Mouse (Mus musculus) liver, embryonic 11.5 days (tissue): ENCODE measurements around the gene Taok3. TPM values are rescaled to one million over a fixed set of nuclear protein-coding genes. Genes with fewer than 3 reads are reported as not detected.

ENCODE experiments used
- ATAC-seq: fragments of 200-750 bp; cut with Nextera tagmentation; replicated peaks from 2 replicates; pipeline ENCODE4 v1.8.0; 2017; ENCODE audit warnings: moderate number of reproducible peaks, mild to moderate bottlenecking, moderate TSS enrichment, moderate library complexity; ENCODE audit not compliant: low FRiP score
- DNase-seq: peaks from one replicate; pipeline ENCODE4 v3.0.0-alpha.2; 2017; ENCODE audit warnings: low spot score
- H3K27ac ChIP-seq: fragments of 300-500 bp; sonication (generic); 2 replicates; pipeline ENCODE4 v1.5.1; 2014; ENCODE audit warnings: mild to moderate bottlenecking, low read depth, low read length, control low read depth
- H3K27me3 ChIP-seq: fragments of 300-500 bp; sonication (generic); replicated peaks from 2 replicates; pipeline ENCODE4 v1.6.1; 2014; ENCODE audit warnings: low read length, mixed read lengths; ENCODE audit not compliant: control insufficient read depth, insufficient read depth
- H3K36me3 ChIP-seq: fragments of 300-500 bp; sonication (generic); 2 replicates; pipeline ENCODE4 v1.6.1; 2014; ENCODE audit warnings: mild to moderate bottlenecking, low read length, moderate library complexity, mixed read lengths; ENCODE audit not compliant: control insufficient read depth, insufficient read depth
- H3K4me1 ChIP-seq: fragments of 300-500 bp; sonication (generic); replicated peaks from 2 replicates; pipeline ENCODE4 v1.6.1; 2014; ENCODE audit warnings: low read length, mixed read lengths; ENCODE audit not compliant: control insufficient read depth, insufficient read depth
- H3K4me2 ChIP-seq: fragments of 300-500 bp; sonication (generic); 2 replicates; pipeline ENCODE4 v1.6.1; 2014; ENCODE audit warnings: mild to moderate bottlenecking, control low read depth, moderate library complexity
- H3K4me3 ChIP-seq: fragments of 300-500 bp; sonication (generic); 2 replicates; pipeline ENCODE4 v1.5.1; 2014; ENCODE audit warnings: low read depth, low read length, control low read depth
- H3K9ac ChIP-seq: fragments of 300-500 bp; sonication (generic); 2 replicates; pipeline ENCODE4 v1.6.1; 2014; ENCODE audit warnings: low read depth, low read length, control low read depth
- H3K9me3 ChIP-seq: fragments of 300-500 bp; sonication (generic); 2 replicates; pipeline ENCODE4 v1.6.1; 2016; ENCODE audit warnings: low read length, inconsistent platforms, mixed read lengths; ENCODE audit not compliant: control insufficient read depth
- WGBS: fragments of 180-500 bp; shearing (Covaris S2); extraction: QIAGEN DNeasy Blood & Tissue Kit; methylation state at CpG from one replicate; pipeline ENCODE4 v1.1.7; 2014; 5-methylcytosine and 5-hydroxymethylcytosine counted together
- polyA plus RNA-seq: library from polyadenylated mRNA; unstranded; fragments of >200 nt; fragmentation: Nextera tagmentation; extraction: Ambion mirVana; gene quantifications from 2 replicates; pipeline ENCODE4 v1.2.1, GENCODE M21; 2014

Gene Taok3
- polyA plus RNA-seq, 1 experiment from 2014 or later, result 69.3 TPM

GRCm38 (mm10) chr5:117239106-117239505 is 119.2 kb downstream of the Taok3 start:
- H3K9me3 ChIP-seq, result no peaks in the 10 kb centered on the region
- peaks cover 11% of the 10 kb centered on the region for H3K36me3 ChIP-seq
- no peaks in the 10 kb centered on the region for H3K27me3 ChIP-seq
- WGBS, result 86% methylated on average over 4 of the region's 4 CpGs
- no peaks in the 10 kb centered on the region; the same call in 1 of the 2 replicates for H3K4me1 ChIP-seq
- H3K4me2 ChIP-seq, result no peak overlapping the region
- H3K4me3 ChIP-seq, result no peak overlapping the region
- no peak for DNase-seq
- no peak overlapping the region for H3K27ac ChIP-seq
- H3K9ac ChIP-seq, result no peak overlapping the region
- ATAC-seq, result no peak

- Histone ChIP-seq H3K27me3 (no peaks in the 10 kb centered on the region), H3K27ac (no peak overlapping the region), H3K4me2 (peak overlapping the region; percentile 57), H3K9ac (no peak overlapping the region), H3K9me3 (no peaks in the 10 kb centered on the region), H3K4me3 (peak overlapping the region; percentile 28), H3K36me3 (peaks cover 4% of the 10 kb centered on the region), H3K4me1 (no peaks in the 10 kb centered on the region; the same call in 1 of the 2 replicates)
- DNase-seq (no peak), ATAC-seq (no peak)
- WGBS, result 48% methylated on average over 12 of the region's 12 CpGs
Observed at GRCm38 (mm10) chr5:117240321-117240731, 120.4 kb downstream of the Taok3 start.

- no peak overlapping the region for H3K9ac ChIP-seq
- H3K36me3 ChIP-seq, result peaks cover 4% of the 10 kb centered on the region
- DNase-seq, result no peak
- no peaks in the 10 kb centered on the region for H3K27me3 ChIP-seq
- peak overlapping the region; percentile 28 for H3K4me3 ChIP-seq
- no peaks in the 10 kb centered on the region; the same call in 1 of the 2 replicates for H3K4me1 ChIP-seq
- no peak overlapping the region for H3K27ac ChIP-seq
- H3K9me3 ChIP-seq, result no peaks in the 10 kb centered on the region
- H3K4me2 ChIP-seq, result peak overlapping the region; percentile 57
- 48% methylated on average over 32 of the region's 32 CpGs for WGBS
- ATAC-seq, result no peak
Observed at GRCm38 (mm10) chr5:117240761-117241322, 120.9 kb downstream of the Taok3 start.

- DNase-seq (no peak), ATAC-seq (no peak)
- Histone ChIP-seq H3K27ac (no peak overlapping the region), H3K4me1 (no peaks in the 10 kb centered on the region; the same call in 1 of the 2 replicates), H3K27me3 (no peaks in the 10 kb centered on the region), H3K9ac (no peak overlapping the region), H3K4me2 (no peak overlapping the region), H3K4me3 (no peak overlapping the region), H3K36me3 (peaks cover 4% of the 10 kb centered on the region; the same call in 1 of the 2 replicates), H3K9me3 (no peaks in the 10 kb centered on the region)
- WGBS, result 80% methylated on average over 16 of the region's 16 CpGs
Observed at GRCm38 (mm10) chr5:117241935-117242531, 122.1 kb downstream of the Taok3 start.

- Histone ChIP-seq H3K9me3 (no peaks in the 10 kb centered on the region), H3K4me3 (no peak overlapping the region), H3K9ac (no peak overlapping the region), H3K27ac (no peak overlapping the region), H3K4me1 (no peaks in the 10 kb centered on the region; the same call in 1 of the 2 replicates), H3K27me3 (no peaks in the 10 kb centered on the region), H3K4me2 (peak overlapping the region; percentile 32; the same call in 1 of the 2 replicates), H3K36me3 (peaks cover 6% of the 10 kb centered on the region; the same call in 1 of the 2 replicates)
- no peak for ATAC-seq
- WGBS, result 56% methylated on average over 22 of the region's 22 CpGs
- DNase-seq, result no peak
Observed at GRCm38 (mm10) chr5:117242671-117243478, 122.9 kb downstream of the Taok3 start.

GRCm38 (mm10) chr5:117245170-117245569 is 125.2 kb downstream of the Taok3 start:
- Histone ChIP-seq H3K9me3 (no peaks in the 10 kb centered on the region), H3K27me3 (no peaks in the 10 kb centered on the region), H3K4me3 (no peak overlapping the region), H3K4me1 (no peaks in the 10 kb centered on the region; the same call in 1 of the 2 replicates), H3K9ac (no peak overlapping the region), H3K36me3 (peaks cover 6% of the 10 kb centered on the region; the same call in 1 of the 2 replicates), H3K4me2 (no peak overlapping the region), H3K27ac (no peak overlapping the region)
- ATAC-seq, result no peak
- DNase-seq, result no peak
- 79% methylated on average over 8 of the region's 8 CpGs for WGBS

- Histone ChIP-seq H3K4me3 (no peak overlapping the region), H3K4me1 (no peaks in the 10 kb centered on the region), H3K9ac (no peak overlapping the region), H3K27me3 (no peaks in the 10 kb centered on the region), H3K36me3 (peaks cover 8% of the 10 kb centered on the region; the same call in 1 of the 2 replicates), H3K27ac (no peak overlapping the region), H3K9me3 (no peaks in the 10 kb centered on the region), H3K4me2 (no peak overlapping the region)
- ATAC-seq (no peak), DNase-seq (no peak)
- 50% methylated on average over 10 of the region's 10 CpGs for WGBS
Observed at GRCm38 (mm10) chr5:117248351-117248750, 128.4 kb downstream of the Taok3 start.

GRCm38 (mm10) chr5:117250796-117251195 is 130.9 kb downstream of the Taok3 start:
- Histone ChIP-seq H3K4me3 (no peak overlapping the region), H3K4me2 (no peak overlapping the region), H3K36me3 (peaks cover 18% of the 10 kb centered on the region), H3K9me3 (no peaks in the 10 kb centered on the region), H3K27me3 (no peaks in the 10 kb centered on the region), H3K27ac (no peak overlapping the region), H3K9ac (no peak overlapping the region), H3K4me1 (no peaks in the 10 kb centered on the region)
- DNase-seq, result no peak
- WGBS, result 81% methylated on average over 22 of the region's 24 CpGs
- ATAC-seq, result no peak; the same call in 1 of the 2 replicates
